Mouse (Mus musculus) forebrain, embryonic 14.5 days (tissue): ENCODE results near the gene S100b. TPM values are rescaled to one million over a fixed set of nuclear protein-coding genes. Genes with fewer than 3 reads are reported as not detected.

Experiments used
- ATAC-seq: fragments of 200-750 bp; cut with Nextera tagmentation; 2 replicates; pipeline ENCODE4 v1.8.0; 2017; ENCODE audit warnings: mild to moderate bottlenecking, moderate library complexity
- DNase-seq: peaks from one replicate; pipeline ENCODE4 v3.0.0-alpha.2; 2015; ENCODE audit warnings: low spot score
- H3K27ac ChIP-seq: fragments of 300-500 bp; sonication (generic); 2 replicates; pipeline ENCODE4 v1.5.1; 2014; ENCODE audit warnings: low read depth, mild to moderate bottlenecking, control low read depth, low read length, moderate library complexity
- H3K27me3 ChIP-seq: fragments of 300-500 bp; sonication (generic); replicated peaks from 2 replicates; pipeline ENCODE4 v1.6.1; 2014; ENCODE audit warnings: low read length, control low read depth, mixed read lengths; ENCODE audit not compliant: control insufficient read depth, insufficient read depth
- H3K36me3 ChIP-seq: fragments of 300-500 bp; sonication (generic); 2 replicates; pipeline ENCODE4 v1.6.1; 2014; ENCODE audit warnings: low read length, control low read depth; ENCODE audit not compliant: control insufficient read depth, insufficient read depth
- H3K4me1 ChIP-seq: fragments of 300-500 bp; sonication (generic); 2 replicates; pipeline ENCODE4 v1.6.1; 2014; ENCODE audit warnings: antibody characterized with exemption, low read length, control low read depth; ENCODE audit not compliant: control insufficient read depth, insufficient read depth
- H3K4me2 ChIP-seq: fragments of 300-500 bp; sonication (generic); 2 replicates; pipeline ENCODE4 v1.6.1; 2014; ENCODE audit warnings: mild to moderate bottlenecking, control low read depth, low read length
- H3K4me3 ChIP-seq: fragments of 300-500 bp; sonication (generic); 2 replicates; pipeline ENCODE4 v1.5.1; 2014; ENCODE audit warnings: low read depth, low read length, control low read depth
- H3K9ac ChIP-seq: fragments of 300-500 bp; sonication (generic); 2 replicates; pipeline ENCODE4 v1.6.1; 2014; ENCODE audit warnings: mild to moderate bottlenecking, low read length, control low read depth, moderate library complexity
- H3K9me3 ChIP-seq: fragments of 300-500 bp; sonication (generic); replicated peaks from 2 replicates; pipeline ENCODE4 v1.6.1; 2016; ENCODE audit warnings: low read length, control low read depth, mixed read lengths; ENCODE audit not compliant: control insufficient read depth
- WGBS: fragments of 180-500 bp; shearing (Covaris S2); extraction: QIAGEN DNeasy Blood & Tissue Kit; methylation state at CpG from one replicate; pipeline ENCODE4 v1.1.7; 2014; 5-methylcytosine and 5-hydroxymethylcytosine counted together
- polyA plus RNA-seq: library from polyadenylated mRNA; unstranded; fragments of >200 nt; fragmentation: Nextera tagmentation; extraction: Ambion mirVana; gene quantifications from 2 replicates; pipeline ENCODE4 v1.2.1, GENCODE M21; 2014

Gene S100b
- polyA plus RNA-seq, 1 experiment from 2014 or later = 0.42 TPM

DNA sequence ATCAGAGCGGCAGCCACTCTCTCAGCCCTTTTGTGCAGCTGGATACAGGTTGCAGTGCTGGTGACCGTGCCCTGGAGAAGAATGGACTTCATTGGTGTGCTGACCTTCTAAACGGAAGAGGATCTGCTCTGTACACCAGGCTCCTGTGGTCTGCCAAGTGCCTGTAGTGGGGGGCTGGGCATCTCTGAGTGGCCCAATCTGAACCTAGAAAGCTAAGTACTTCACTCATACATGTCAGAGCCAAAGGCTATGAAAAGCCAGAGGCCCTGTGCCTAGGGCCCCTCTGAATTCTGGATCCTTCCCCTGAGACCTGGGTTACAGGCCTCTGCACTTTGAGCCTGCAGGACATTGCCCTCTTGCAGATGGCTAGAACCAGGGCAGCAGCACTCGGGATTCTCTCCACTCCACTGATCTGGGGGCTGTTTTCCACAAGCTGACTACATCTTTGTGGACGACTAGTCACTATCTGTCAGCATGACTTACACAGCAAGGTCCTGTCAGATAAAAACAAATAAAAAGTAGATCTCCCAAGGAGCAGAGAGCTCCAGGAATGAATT, 25.0 kb downstream of the S100b start:
- Histone ChIP-seq H3K4me1 (no peaks in the 10 kb centered on the region), H3K9ac (no peak overlapping the region), H3K27me3 (no peaks in the 10 kb centered on the region), H3K27ac (no peak overlapping the region), H3K36me3 (peaks cover 70% of the 10 kb centered on the region), H3K9me3 (no peaks in the 10 kb centered on the region), H3K4me2 (no peak overlapping the region), H3K4me3 (no peak overlapping the region)
- 70% methylated on average over 5 of the region's 5 CpGs for WGBS
- ATAC-seq (no peak), DNase-seq (no peak)

DNA sequence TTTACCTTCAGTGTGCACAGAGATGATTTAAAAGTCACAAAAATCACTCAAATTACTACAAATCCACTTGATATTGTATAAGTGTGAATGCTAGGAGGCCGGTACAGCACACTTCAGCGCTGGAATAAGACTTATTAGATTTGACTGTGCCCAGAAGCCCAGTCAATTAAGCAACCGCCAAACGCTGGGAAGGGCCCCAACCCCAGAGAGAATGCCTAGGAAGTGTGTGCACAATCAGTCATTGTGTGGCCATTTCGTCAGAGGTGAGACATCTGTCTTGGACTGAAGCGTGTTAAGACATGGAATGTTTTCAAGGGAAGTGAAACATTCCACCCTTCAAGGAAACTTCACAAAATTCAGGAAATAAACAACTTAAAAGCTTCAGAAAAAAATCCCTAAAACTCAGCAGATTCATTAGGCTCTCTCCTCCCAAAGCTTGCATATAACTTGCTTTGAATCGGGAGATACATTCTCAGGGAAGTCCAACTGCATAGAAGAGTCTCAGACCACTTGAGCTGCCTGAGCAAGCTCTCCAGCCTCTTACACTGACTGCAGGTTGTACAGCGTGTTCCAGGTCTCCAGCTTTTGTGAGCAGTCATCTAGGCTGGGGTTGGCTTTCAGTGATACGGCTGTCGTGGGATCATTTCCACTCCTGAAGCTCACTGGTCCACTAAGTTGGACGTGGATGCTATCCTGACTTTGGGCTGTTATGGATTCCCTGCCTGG, 34.8 kb downstream of the S100b start:
- ATAC-seq (no peak), DNase-seq (no peak)
- Histone ChIP-seq H3K4me3 (no peak overlapping the region), H3K36me3 (peaks cover 85% of the 10 kb centered on the region), H3K9ac (no peak overlapping the region), H3K9me3 (no peaks in the 10 kb centered on the region), H3K4me2 (no peak overlapping the region), H3K4me1 (no peaks in the 10 kb centered on the region), H3K27me3 (no peaks in the 10 kb centered on the region), H3K27ac (no peak overlapping the region)
- 73% methylated on average over 11 of the region's 11 CpGs for WGBS

DNA sequence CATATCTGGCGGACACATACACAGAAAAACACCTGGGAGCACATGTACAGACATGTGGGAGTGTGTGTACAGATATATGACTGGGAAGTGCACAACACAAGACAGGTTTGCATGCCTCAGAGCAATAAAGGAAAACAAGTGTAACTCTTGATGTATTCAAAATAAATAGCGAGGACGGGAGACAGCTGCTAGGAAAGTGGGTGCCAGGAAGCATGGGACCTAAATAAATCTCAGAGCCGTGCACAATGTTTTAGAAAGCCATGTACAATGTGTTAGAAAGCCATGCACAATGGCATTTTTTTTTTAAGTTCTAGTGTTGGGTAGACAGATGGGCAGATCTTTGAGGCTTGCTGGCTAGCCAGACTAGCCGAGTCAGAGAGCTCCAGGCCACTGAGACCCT, 35.4 kb downstream of the S100b start:
- ATAC-seq (no peak), DNase-seq (no peak)
- Histone ChIP-seq H3K27me3 (no peaks in the 10 kb centered on the region), H3K4me3 (no peak overlapping the region), H3K9ac (no peak overlapping the region), H3K4me2 (no peak overlapping the region), H3K4me1 (no peaks in the 10 kb centered on the region), H3K27ac (no peak overlapping the region), H3K9me3 (no peaks in the 10 kb centered on the region), H3K36me3 (peaks cover 81% of the 10 kb centered on the region)
- WGBS = 93% methylated on average over 5 of the region's 5 CpGs

DNA sequence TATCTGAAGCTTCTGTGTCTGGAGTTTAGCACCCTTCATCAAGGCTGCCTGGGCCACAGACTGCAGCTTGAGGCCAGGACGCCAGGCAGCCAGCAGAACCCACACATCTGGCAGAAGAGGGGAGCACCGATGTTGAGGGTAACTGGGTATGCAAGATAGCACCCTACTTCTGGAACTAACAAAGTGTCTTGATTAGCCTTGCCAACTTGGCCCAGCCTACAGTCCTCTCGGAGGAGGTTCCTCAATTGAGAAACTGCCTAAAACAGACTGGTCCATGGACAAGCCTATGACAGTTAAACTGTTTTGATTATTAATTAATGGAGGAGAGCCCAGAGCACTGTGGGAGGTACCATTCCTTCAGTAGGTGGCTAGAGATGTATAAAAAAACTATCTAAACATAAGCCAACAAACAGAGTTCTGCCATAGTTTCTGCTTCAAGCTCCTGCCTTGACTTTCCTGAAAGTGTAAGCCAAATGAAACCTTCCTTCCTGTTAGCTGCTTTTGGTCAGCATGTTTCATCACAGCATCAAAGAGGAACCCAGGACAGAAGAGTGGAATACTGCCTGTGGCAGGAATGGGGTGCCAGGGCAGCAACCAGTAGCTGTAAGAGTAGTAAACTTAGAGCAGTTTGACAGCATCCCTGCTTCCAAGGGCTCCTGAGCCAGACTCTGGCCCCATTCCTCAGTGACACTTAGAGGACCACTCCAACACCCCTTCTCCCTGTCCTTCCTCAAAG, 36.5 kb downstream of the S100b start:
- H3K9me3 ChIP-seq = no peaks in the 10 kb centered on the region
- no peaks in the 10 kb centered on the region for H3K27me3 ChIP-seq
- no peak overlapping the region for H3K4me3 ChIP-seq
- DNase-seq = no peak
- H3K27ac ChIP-seq = no peak overlapping the region
- H3K36me3 ChIP-seq = peaks cover 81% of the 10 kb centered on the region
- no peak for ATAC-seq
- no peak overlapping the region for H3K9ac ChIP-seq
- 90% methylated on average over 3 of the region's 3 CpGs for WGBS
- no peak overlapping the region for H3K4me2 ChIP-seq
- H3K4me1 ChIP-seq = no peaks in the 10 kb centered on the region

DNA sequence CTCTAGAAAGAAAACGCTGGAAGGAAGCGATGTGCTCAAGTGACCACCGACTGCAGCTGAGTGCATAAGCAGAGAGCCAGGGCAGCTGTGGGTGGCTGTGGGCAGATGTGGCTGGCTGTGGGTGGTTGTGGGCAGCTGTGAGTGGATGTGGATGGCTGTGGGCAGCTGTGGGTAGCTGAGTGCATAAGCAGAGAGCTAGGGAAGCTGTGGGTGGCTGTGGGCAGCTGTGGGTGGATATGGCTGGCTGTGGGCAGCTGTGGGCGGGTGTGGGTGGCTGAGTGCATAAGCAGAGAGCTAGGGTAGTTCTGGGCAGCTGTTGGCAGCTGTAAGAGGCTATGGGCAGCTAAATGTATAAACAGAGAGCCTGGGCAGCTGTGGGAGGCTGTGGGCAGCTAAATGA, 39.6 kb downstream of the S100b start:
- H3K9ac ChIP-seq = no peak overlapping the region
- H3K4me3 ChIP-seq = no peak overlapping the region
- H3K36me3 ChIP-seq = peaks cover 85% of the 10 kb centered on the region
- DNase-seq (no peak), ATAC-seq (no peak)
- no peaks in the 10 kb centered on the region for H3K27me3 ChIP-seq
- no peaks in the 10 kb centered on the region for H3K9me3 ChIP-seq
- no peaks in the 10 kb centered on the region for H3K4me1 ChIP-seq
- H3K27ac ChIP-seq = no peak overlapping the region
- 94% methylated on average over 4 of the region's 4 CpGs for WGBS
- no peak overlapping the region for H3K4me2 ChIP-seq

DNA sequence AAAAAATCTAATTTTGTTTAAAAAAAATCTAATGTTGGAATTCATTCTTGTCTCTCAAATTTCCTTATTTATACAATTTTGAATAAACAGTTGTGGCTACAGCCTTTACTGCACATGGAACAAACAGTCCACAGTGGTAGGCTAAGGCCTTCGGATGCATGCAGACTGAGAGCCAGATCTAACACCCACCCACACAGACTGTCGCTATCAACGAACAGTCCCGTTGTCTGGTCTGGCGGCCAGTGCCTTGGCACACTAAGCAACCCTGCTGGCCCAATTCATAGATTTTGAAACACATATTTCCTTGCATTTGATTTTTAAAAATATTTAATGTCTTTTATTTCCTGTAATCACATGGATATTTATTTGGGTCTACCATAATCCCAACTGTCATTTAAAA, 46.5 kb downstream of the S100b start:
- no peaks in the 10 kb centered on the region for H3K4me1 ChIP-seq
- no peak overlapping the region for H3K9ac ChIP-seq
- H3K4me2 ChIP-seq = no peak overlapping the region
- no peak for DNase-seq
- H3K36me3 ChIP-seq = peaks cover 74% of the 10 kb centered on the region
- no peaks in the 10 kb centered on the region for H3K27me3 ChIP-seq
- WGBS = 92% methylated on average over 5 of the region's 5 CpGs
- H3K4me3 ChIP-seq = no peak overlapping the region
- H3K27ac ChIP-seq = no peak overlapping the region
- H3K9me3 ChIP-seq = no peaks in the 10 kb centered on the region
- ATAC-seq = no peak

DNA sequence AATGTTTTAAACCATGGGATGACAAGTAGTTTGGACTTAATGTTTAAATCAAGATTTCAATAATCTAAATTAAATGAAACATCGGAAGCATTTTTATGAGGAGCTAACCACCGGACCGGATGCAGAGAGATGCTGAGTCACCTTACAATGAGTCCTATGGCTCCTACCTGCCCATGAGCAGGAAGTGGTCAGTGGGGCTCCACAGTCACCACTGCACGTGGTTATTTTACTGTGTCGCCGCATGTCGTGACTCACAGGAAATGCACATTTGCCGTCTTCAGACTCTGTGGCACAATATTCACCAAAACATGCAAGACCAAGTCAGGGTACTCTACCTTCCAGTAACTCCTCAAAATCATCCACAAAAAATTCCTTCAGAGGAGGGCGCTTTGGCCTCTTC, 53.1 kb downstream of the S100b start:
- no peaks in the 10 kb centered on the region for H3K9me3 ChIP-seq
- H3K36me3 ChIP-seq = peaks cover 44% of the 10 kb centered on the region
- no peak overlapping the region for H3K27ac ChIP-seq
- no peak overlapping the region for H3K9ac ChIP-seq
- 90% methylated on average over 9 of the region's 9 CpGs for WGBS
- H3K4me2 ChIP-seq = no peak overlapping the region
- ATAC-seq (no peak), DNase-seq (no peak)
- H3K4me1 ChIP-seq = no peaks in the 10 kb centered on the region
- H3K27me3 ChIP-seq = no peaks in the 10 kb centered on the region
- no peak overlapping the region for H3K4me3 ChIP-seq
